Mouse (Mus musculus): ENCODE results near the gene Large1.

Gene Large1

GRCm38 (mm10) chr8:72801583-72801982 lies 551.8 kb downstream of the Large1 start:
- no peak for DNase-seq (ENCODE audit: low read depth, low spot score)

DNA sequence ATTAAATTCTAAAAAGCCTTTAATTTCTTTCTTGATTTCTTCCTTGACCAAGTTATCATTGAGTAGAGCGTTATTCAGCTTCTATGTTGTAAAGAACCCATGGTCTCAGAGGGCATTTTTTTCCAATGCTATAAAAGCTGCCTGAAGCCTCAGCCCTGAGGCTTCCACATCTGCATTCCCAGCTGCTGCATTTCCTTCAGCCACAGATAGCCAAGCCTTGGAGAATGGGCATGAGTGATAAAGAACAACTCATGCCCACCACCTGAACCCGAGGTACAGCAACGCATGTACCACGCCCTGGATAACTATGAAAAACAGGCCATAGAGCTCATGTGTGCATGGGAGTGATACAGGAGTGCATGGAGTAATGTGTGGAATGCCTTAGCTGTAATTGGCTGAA lies 572.7 kb downstream of the Large1 start:
- DNase-seq (ENCODE audit: low read depth, low spot score), result no peak

- DNase-seq (ENCODE audit: low read depth, low spot score), result no peak
Measured at GRCm38 (mm10) chr8:72777797-72778196, 575.5 kb downstream of the Large1 start.

- DNase-seq (ENCODE audit: low read depth, low spot score), result no peak
Measured at GRCm38 (mm10) chr8:72766777-72767176, 586.6 kb downstream of the Large1 start.

DNA sequence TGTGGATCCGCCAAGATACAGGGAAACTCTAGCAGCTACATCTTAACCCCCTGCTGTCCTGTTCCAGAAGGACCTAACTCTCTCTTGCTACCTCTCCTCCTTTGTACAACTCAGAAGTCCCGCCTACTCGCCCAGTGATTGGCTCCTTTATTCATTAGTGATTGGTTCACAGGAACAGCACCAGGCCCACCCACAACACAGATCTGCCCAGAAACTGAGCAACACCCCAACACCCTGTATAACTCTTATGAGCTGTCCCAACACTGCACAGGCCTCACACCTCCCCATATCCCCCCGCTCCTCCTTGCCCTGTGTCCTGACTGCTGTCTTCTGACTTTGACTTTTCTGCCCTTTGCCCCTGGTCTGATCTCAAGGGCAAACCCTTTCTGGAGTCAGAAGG lies 587.6 kb downstream of the Large1 start:
- DNase-seq (ENCODE audit: low read depth, low spot score), result no peak

Data from skeletal muscle tissue, adult 2 months (tissue).